Mouse (Mus musculus) adrenal gland, adult 18-20 months (tissue): ENCODE data around the gene Carhsp1. TPM values are rescaled to one million over a fixed set of nuclear protein-coding genes. Genes with fewer than 3 reads are reported as not detected.
A peak's percentile ranks its signal among the peaks of the same experiment; 100 is the strongest.

Experiments
- DNase-seq, 2 experiments: peaks; one replicate each; pipeline ENCODE4 v3.0.0; 2021 to 2022; ENCODE audit warnings: low spot score in 2 of 2
- total RNA-seq, 2 experiments: library from RNA; stranded (reverse); gene quantifications; 1 replicate in 1 of 2; 2 replicates in 1 of 2; pipeline ENCODE4 v1.2.3; 2021

The Carhsp1 gene
- total RNA-seq, 2 experiments from 2014 or later = 61.8 to 134 TPM

- no peak for DNase-seq
These were observed 4.3 kb upstream of the Carhsp1 start for GRCm38 (mm10) chr16:8676228-8676627.

DNA sequence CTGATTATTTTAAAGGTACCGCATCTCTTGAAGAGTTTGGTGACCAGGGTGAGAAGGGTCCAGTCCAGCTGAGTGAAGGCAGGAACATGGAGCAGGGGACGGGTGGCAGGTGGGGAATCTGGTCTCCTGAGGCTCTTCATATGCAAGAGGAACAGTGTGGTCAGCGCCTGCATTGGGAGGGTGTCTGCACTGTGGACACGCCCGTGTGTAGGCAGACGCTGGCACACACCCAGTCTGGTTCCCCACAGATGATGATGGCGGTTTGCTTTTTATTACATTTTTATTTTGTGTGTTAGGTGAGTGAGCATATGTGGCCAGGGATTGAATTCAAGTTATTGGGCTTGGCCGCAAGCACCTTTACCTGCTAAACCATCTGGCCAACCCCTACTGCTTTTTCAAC, 3.6 kb upstream of the Carhsp1 start:
- no peak for DNase-seq

- DNase-seq = peak; percentile 42 to 56
These were observed 2.2 kb upstream of the Carhsp1 start for GRCm38 (mm10) chr16:8674165-8674564.

DNA sequence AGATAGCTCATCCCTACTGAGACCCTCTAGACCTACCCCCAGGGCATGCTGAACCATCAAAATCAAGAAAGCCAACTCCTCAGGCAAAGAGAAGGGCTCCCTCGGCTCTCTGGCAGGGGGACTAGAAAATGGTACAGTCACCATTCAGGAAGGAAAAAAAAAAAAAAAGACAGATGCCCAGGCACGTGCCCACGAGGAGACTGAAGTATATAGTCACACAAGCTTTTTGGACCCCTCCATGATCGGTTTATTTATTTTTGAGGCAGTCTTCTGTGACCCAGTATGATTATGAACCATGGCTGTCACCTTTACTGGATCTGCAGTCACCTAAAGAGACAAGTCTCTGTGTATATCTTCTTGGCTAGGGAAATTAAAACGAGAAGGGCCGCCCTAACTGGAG, 1.4 kb upstream of the Carhsp1 start:
- DNase-seq = no peak

GRCm38 (mm10) chr16:8672811-8673210, 856 bp upstream of the Carhsp1 start:
- DNase-seq = no peak

DNA sequence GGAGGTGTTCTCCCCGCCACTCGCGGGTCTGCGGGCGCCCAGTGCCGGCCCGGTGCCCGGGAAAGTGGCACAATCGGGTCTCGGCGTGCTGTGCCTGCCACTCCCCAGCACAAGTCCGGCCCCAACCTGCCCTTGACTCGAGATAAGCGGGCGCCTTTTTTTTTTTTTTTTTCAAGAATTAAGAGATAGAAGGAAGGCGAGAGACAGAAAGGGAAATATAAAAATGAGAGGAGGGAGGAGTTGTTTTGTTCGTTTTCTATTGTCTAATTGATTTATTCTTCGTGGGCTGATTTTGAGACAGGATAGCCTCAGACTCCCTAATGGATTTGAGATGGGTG, 364 bp upstream of the Carhsp1 start:
- no peak for DNase-seq

DNA sequence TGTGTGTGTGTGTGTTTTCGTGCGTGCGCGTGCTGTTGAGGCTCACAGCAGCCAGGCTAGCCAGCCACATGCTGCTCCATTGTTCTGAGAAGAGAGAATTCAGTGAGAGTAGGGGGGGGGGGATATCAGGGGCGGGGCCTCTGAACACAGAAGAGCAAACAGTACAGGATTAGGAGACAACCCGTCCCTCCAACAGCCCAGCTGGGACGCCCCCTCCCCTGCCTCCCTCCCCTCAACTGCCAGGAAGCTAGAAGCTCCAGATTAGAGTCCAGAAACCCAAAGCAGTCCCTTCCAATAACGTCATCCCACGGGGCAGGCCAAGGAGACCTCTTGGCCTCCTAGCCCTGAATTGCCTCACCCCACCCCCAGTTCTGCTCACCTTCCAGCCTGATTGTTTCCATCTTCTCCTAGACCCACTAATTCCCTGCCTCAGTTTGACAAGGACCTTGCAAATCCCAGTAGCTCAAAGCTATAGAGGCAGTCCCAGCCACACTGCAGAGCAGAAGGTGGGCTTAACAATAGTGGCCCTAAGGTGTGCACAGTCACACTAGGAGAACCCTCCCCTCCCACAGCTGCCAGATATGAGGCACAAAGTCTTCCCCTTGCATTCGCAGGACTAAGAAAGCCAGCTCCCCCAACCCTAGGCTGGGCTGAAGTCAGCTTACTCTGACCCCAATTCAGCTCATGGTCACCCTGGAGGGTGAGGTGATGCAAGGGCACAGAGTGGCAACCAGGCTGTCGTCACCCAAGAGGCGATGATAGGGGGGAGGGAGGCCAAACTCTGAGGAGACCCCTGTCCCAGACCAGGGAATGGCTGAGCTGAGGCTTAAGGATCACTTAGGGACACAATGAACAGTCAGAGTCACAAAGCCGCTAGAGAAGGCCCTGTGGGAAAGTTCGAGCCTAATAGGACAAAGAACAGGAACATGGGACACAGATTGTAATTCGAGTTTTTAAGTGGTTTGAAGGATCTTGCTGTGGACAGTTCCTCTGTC, 1.6 kb downstream of the Carhsp1 start:
- no peak for DNase-seq

GRCm38 (mm10) chr16:8669432-8669831, 2.5 kb downstream of the Carhsp1 start:
- DNase-seq = no peak

- DNase-seq = no peak
These were observed 3.6 kb downstream of the Carhsp1 start for GRCm38 (mm10) chr16:8668386-8668785.

DNA sequence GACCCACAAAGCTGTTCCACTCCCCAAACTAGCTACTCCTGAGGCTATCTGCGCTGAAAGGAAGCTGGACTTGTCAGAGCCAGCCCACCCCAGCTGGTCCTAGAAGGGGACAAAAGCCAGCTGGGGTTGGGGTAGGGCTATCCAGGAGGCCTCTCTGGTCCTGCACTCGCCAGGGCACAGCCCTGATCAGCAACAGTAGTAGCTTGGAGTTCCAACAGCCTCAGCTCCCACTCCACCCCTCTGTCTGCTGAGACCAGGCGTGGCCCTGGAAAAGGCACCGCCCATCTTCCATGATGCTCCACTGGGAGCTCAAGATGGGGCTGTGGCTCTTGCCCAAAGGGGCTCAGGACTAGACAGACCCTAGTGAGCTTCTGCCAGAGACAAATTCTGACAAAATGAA, 4.1 kb downstream of the Carhsp1 start:
- no peak for DNase-seq

- DNase-seq = no peak
These were observed 4.7 kb downstream of the Carhsp1 start for GRCm38 (mm10) chr16:8667261-8667660.

GRCm38 (mm10) chr16:8666452-8666851, 5.5 kb downstream of the Carhsp1 start:
- peak; percentile 38 to 42 for DNase-seq

DNA sequence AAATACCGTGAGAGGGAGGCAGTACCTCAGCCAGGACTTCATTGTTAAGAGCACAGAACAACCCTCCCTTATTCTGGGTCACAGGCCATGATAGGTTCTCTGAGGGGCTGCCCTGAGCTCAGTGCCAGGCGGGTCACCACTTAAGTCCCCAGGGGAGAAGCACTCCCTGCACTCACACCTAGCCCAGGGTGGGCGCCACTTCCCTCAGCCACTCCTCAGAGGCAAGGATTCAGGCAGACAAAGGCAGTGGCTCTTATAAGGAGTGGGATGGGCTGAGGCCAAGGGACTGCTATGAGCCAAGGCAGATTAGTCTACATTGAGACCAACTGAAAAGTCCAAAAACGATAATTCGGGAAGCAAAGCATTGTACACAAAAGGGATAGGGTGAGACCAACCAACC, 6.6 kb downstream of the Carhsp1 start:
- no peak for DNase-seq

GRCm38 (mm10) chr16:8663606-8664539, 8.1 kb downstream of the Carhsp1 start:
- DNase-seq = no peak

- no peak for DNase-seq
These were observed 8.9 kb downstream of the Carhsp1 start for GRCm38 (mm10) chr16:8663022-8663421.

GRCm38 (mm10) chr16:8658764-8659163, 13.2 kb downstream of the Carhsp1 start:
- no peak for DNase-seq

DNA sequence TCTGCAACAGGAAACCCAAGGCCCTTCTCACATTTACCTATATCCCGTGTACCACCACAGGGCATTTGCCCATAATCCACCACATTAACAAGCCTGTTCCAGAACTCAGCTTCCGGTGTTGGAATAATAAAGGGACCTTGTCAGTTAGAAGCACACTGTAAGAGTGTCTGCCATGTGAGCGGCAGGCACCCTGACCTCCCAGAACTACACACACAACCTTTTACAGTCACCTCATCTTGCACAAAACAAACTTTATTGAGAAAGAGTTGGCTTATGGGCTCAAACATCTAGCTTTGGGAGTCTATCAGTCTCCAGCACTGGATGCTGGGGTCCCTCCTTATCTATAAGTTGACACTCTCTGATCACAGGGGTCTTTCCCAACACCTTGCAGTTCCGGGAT, 13.6 kb downstream of the Carhsp1 start:
- no peak for DNase-seq

DNA sequence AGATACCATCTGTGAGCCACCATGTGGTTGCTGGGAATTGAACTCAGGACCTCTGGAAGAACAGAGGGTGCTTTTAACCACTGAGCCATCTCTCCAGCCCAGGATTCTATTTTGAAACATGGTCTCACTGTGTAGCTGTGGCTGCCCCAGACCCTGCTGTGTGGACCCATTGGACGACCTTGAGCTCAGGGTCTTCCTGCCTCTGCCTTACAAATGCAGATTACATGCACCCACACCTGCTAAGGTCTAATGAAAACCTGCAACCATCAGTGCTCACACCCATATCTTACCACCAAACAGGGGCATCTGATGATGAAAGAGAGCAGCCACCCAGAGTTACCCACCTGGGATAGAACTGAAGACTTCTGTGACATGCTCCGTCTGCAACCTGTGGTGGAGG, 15.7 kb downstream of the Carhsp1 start:
- no peak for DNase-seq

DNA sequence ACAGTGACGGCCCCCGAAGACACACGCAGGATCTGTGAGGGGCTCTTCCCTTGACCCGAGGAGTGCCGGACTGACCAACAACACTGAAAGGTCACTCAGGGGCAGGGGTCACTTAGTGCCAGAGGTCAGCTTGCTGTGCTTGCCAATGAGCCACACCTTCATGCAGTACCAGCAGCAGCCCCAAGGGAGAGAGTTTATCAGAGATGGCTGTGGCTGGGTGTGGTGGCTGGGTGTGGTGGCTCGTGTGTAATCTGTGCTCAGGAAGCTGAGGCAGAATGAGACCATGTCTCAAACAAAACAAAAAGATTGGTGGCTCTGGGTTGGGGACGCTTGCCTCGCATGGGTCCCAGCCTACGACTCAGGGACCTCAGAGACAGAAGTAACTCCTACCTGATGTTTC, 16.4 kb downstream of the Carhsp1 start:
- no peak for DNase-seq

GRCm38 (mm10) chr16:8655108-8655507, 16.8 kb downstream of the Carhsp1 start:
- no peak for DNase-seq

DNA sequence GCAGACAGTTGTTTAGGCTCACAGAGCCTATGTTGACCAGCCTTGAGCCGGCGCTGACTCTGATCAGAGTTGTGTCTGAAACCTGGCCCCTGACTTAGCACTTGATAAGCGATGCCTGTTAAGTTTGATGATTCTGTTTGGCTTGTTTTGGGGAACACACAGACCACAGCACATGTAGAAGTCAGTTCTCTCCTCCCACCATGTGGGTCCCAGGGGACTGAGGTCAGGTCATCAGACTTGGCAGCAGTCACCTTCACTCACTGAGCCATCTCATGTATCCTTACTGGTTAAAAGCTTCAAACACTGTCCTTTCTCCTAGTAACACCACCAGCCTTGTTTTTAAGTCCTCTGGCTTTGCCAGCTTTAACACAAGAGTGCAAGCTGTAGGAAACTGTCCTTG, 21.9 kb downstream of the Carhsp1 start:
- DNase-seq = no peak

- no peak for DNase-seq
These were observed 26.4 kb downstream of the Carhsp1 start for GRCm38 (mm10) chr16:8645546-8645945.
